Mouse (Mus musculus): ENCODE data around the gene Iqcf1.

- no peak for TF ChIP-seq POLR2A (IDR thresholded peaks at IDR 0.05; ENCODE audit: borderline replicate concordance, insufficient read depth, low read length)
- no peak for TF ChIP-seq CTCF (IDR thresholded peaks at IDR 0.05; ENCODE audit: borderline replicate concordance, insufficient read depth, low read depth, low read length)
Observed at GRCm38 (mm10) chr9:106481075-106481474, 18.7 kb upstream of the Iqcf1 start.

Measured in cerebellum, adult 2 months (tissue).